Mouse (Mus musculus): ENCODE results near the gene Mb.

DNA sequence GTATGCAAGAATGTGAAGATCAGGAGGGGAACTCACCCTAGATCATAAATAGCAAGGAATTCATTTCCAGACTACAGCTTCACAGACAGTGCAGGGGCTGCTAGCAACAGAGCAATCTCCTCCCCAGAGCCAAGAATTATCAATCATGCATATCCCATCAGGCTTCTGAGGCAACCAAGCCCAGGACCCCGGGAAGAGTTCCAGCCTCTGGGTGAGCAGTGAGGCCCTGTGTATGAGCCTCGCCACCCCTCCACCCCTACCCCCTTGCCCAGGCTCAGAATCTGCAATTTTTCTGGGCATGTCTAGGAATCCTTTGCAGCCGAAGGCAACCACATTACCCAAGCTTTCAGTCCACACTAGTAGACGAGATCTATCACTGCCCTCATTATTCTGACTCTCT lies 28.6 kb downstream of the Mb start:
- TF ChIP-seq E2F4 (IDR thresholded peaks at IDR 0.05; ENCODE audit: borderline replicate concordance, low read depth, low read length) (no peak), NRF1 (IDR thresholded peaks at IDR 0.05; ENCODE audit: insufficient read depth, low read depth, low read length, poor library complexity, severe bottlenecking) (no peak), CTCF (IDR thresholded peaks at IDR 0.05 in 2 of 3, conservative IDR thresholded peaks at IDR 0.05 in 1 of 3; ENCODE audit: control insufficient read depth in 1 of 3, insufficient read depth in 1 of 3, low read depth in 2 of 3, low read length in 3 of 3, poor library complexity in 1 of 3, severe bottlenecking in 1 of 3) (no peak), ZMIZ1 (IDR thresholded peaks at IDR 0.05; ENCODE audit: low read depth, low read length) (no peak), POLR2A (IDR thresholded peaks at IDR 0.05; ENCODE audit: control insufficient read depth in 1 of 2, insufficient read depth in 1 of 2, low read depth in 1 of 2, low read length in 2 of 2, poor library complexity in 1 of 2) (no peak)
